Mouse (Mus musculus) fat pad, adult 2 months (tissue): ENCODE results near the gene Nomo1.

Source experiments
- DNase-seq: peaks from one replicate; pipeline ENCODE4 v3.0.0-alpha.2; 2011; ENCODE audit warnings: low read depth, low spot score; ENCODE audit errors: extremely low read depth

The Nomo1 gene

DNA sequence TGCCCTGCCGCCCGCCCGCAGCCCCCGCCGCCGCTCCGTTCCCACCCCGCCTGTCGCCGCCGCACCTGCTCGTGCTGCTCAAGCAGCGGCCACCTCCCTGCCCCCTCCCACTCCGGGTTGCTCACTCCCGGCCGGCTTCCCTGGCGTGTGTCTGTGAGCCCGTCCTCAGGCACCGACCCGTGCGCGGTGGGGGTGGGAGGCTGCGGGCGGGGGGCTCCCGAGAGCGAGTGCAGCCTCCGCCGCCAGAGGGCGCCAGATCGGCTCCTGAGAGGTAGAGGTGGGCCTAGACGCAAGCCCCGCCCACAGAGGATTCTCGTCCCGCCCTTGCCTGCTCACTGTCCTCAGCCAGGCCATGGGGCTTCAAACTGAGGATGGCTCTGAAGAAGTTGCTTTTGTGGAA, 67.1 kb downstream of the Nomo1 start, which contains the start of gene Kcnj11:
Gene Kcnj11, minus strand, starts transcription at position 202 of the 400 bp plus-strand sequence.
- DNase-seq: no peak

- DNase-seq: no peak
Observed at GRCm38 (mm10) chr7:46103075-46103591, 69.6 kb downstream of the Nomo1 start.

DNA sequence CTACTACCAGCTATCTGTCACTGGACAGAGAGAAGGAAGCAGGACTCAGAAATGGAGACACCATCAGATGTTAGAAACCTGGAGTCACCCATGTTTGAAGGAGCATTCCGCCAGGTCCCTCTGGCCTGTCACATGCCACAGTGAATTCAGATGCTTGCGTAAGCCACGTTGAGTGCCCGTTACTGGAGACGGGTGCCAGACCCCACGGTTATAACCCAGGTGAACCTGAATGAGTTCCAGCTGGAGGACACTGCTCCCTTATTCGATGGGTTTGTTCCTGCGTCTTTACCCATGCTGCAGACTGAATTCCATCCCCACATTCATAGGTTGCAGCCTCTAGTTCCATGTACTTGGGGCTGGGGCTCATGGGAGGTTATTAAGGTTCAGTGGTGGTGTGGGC, 70.3 kb downstream of the Nomo1 start:
- DNase-seq: no peak

DNA sequence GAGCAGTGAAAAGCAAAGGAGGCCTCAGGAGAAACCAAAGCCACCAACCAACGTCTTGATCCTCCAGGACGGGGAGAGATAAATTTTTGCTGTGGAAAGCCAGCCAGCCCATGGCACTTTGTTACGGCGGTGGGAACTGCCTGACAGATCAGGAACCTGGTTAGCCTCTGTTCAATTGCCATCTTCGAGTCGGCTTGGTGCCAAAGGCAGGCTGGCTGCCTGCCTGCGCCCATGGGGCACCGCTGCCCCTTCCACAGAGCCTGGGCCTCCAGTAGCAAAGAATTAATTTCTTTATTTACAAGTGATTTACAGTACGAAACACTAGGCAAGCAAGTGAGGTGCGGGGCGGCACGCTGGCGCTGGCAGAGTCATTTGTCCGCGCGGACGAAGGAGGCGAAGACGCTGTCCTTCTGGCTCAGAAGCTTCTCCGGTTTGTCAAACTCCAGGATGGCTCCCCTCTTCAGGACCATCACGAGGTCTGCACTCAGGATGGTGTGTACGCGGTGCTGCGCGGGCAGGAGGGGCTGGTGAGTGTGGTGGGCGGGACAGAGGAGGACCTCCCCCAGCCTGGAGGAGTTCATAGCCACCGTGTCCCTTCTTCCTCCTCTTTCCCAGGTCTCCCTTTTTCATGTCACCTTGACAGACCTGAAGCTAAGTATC, 70.9 kb downstream of the Nomo1 start:
- no peak for DNase-seq

DNA sequence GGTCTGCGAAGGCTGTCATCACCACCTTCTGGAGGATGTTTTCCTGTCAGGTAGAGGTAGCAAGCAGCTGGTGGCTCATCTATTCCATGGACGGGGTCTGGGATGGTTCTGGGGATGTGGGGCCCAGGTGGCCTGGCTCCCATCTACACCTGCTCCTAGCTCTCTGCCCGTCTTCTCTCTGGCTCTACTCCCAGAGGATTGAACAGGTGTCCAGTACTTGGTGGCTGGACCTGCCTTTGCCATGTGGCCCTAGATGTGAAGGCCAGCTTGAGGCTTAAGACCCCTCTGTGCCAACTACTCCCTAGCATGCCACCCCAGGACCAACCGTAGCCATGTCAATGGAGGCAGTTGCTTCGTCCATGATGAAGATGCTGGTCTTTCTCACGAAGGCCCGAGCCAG, 72.0 kb downstream of the Nomo1 start:
- no peak for DNase-seq

- DNase-seq: no peak
Observed at GRCm38 (mm10) chr7:46110079-46110478, 76.6 kb downstream of the Nomo1 start.

- no peak for DNase-seq
Observed at GRCm38 (mm10) chr7:46111212-46111817, 77.8 kb downstream of the Nomo1 start.

- DNase-seq: no peak
Observed at GRCm38 (mm10) chr7:46111938-46112337, 78.4 kb downstream of the Nomo1 start.

- no peak for DNase-seq
Observed at GRCm38 (mm10) chr7:46113435-46113834, 79.9 kb downstream of the Nomo1 start.

GRCm38 (mm10) chr7:46116118-46116581, 82.7 kb downstream of the Nomo1 start:
- no peak for DNase-seq

DNA sequence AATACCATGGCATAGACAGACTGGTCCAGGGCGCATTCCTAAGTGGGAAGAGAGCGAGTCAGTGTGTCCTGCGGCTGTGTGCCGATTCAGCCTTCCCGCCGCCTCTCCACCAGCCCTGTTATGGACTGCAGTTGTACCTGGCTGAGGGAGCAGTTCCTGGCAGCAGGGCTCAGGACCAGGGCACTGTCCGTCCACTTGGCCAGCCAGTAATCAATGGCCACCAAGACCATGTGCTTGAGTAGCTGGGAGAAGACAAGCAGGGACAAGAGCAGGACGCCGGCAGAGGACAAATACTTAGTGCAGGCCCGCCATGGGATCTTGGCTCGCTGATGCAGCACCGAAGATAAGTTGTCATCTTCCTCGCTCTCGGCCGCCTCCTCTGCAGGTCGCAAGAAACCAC, 83.5 kb downstream of the Nomo1 start:
- no peak for DNase-seq

DNA sequence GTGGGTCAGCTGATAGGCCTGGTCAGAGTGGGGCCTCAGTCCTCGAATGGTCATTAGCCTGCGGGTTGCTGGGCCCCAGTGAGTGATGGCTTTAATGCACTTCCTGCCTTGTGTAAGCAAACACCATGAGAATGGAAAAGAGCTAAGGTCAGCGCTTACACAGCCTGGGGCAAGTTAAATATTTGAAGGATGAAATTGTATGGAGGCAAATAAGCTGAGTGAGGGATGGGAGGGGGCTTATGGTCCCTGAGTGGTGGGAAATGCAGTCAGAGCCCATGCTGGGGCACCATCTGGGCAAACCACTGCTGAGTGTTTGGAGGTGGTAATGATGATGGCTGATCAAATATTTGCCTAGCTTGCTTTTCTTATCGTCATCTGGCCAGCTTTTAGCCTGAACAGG, 89.5 kb downstream of the Nomo1 start:
- no peak for DNase-seq

GRCm38 (mm10) chr7:46124460-46124859, 91.0 kb downstream of the Nomo1 start:
- no peak for DNase-seq

GRCm38 (mm10) chr7:46125340-46125739, 91.8 kb downstream of the Nomo1 start:
- DNase-seq: no peak

DNA sequence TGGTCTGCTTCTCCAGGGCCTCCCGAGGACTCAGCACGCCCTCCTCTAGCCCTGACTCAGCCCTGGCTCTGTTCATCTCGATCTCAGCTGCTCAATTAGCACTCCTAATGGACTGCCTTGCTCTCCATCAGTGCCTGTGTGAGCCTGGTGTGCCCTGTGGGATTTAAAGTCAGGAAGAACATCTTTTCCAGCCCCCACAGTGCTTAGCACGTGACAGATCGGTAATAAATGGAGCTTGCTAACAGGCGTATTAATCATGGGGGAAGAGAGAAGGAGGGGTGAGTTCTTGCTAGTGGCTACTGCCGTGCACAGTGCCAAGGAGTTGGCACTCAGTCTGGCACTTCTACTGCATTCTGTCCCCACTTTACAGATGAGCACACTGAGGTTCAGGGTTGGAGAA, 94.7 kb downstream of the Nomo1 start:
- DNase-seq: no peak

GRCm38 (mm10) chr7:46129463-46130179, 96.1 kb downstream of the Nomo1 start:
- DNase-seq: no peak

GRCm38 (mm10) chr7:46130723-46131122, 97.2 kb downstream of the Nomo1 start:
- no peak for DNase-seq

DNA sequence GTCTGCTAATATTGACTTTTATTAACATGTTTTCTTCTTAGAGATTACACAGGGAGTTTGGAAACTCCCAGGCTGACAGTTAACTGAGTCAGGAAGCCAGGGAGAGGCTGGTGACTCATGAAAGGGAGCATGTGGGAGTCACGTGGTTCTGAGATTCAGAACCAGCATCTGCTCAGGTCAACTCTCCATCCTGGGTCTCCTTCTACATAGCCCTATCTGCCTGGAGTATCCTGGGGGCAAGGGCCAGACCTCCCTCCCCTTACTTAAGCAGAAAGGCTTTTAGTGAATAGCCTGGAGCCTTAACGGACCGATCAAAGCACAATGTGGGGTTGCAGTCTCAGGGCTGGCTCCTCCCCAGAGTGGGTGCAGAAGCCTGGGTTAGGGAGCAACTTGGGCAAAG, 97.8 kb downstream of the Nomo1 start:
- DNase-seq: no peak

DNA sequence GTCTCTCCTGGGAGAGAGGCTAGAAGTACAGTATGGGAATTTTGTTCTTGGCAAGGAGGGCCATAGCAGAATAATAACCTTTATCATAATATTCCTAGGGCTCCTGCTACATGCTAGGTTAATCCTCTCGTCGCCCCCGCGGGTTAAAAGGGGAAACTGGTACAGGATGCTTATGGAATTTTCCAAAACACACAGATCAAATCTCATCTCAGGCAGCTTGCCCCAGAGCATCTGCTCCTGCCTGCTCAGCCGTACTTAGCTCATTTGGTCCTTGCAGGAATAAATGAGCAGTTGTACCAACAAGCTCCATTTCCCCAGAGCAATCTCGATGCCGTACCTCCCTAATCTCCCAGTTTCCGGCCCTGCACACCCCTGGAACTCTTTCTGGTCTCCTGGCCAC, 98.3 kb downstream of the Nomo1 start:
- DNase-seq: no peak

GRCm38 (mm10) chr7:46132229-46132628, 98.7 kb downstream of the Nomo1 start:
- no peak for DNase-seq
